Mouse (Mus musculus) spleen, adult 2 months (tissue): Measurements from ENCODE around the gene Ccdc183.

ENCODE experiments used
- CTCF ChIP-seq: fragments of 200-500 bp; IDR thresholded peaks from 2 replicates; pipeline ENCODE4 v1.5.1; 2011; ENCODE audit warnings: mild to moderate bottlenecking, inconsistent platforms; ENCODE audit not compliant: insufficient read depth, insufficient read length, insufficient replicate concordance; ENCODE audit errors: extremely low read depth
- POLR2A ChIP-seq: fragments of 200-500 bp; IDR thresholded peaks from 2 replicates; pipeline ENCODE4 v1.6.1; 2011; ENCODE audit warnings: low read depth, low read length, inconsistent platforms

DNA sequence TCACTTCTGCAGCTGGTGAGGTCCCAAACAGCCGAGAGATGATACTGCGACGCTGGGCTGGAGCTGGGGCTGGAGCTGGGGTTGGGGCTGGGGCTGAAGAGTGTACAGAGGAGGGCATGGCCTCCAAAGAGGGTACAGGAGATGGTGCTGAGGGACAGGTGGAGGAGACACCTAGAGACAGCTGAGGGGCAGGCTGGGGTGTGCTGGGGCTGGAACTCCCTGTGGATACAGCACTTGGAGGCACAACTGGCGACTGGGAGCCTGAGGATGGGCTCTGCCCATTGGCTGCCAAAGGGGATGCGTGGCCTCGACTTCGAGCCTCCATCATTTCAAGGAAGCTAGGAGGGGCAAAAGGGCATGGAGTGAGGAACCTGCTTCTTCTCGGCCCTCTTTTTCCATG, 30.2 kb downstream of the Ccdc183 start:
- TF ChIP-seq CTCF: no peak
- no peak for TF ChIP-seq POLR2A
